Mouse (Mus musculus): Measurements from ENCODE around the gene Rnf224.

GRCm38 (mm10) chr2:25273010-25273409 is 36.4 kb upstream of the Rnf224 start:
- TF ChIP-seq MAFK (IDR thresholded peaks at IDR 0.05; ENCODE audit: insufficient replicate concordance, low read length) (no peak), MAZ (IDR thresholded peaks at IDR 0.05; ENCODE audit: low read depth, low read length) (no peak), SIN3A (IDR thresholded peaks at IDR 0.05; ENCODE audit: low read length) (no peak), POLR2A (IDR thresholded peaks at IDR 0.05; ENCODE audit: low read depth, low read length) (no peak), ZNF384 (IDR thresholded peaks at IDR 0.05; ENCODE audit: low read depth, low read length) (no peak), CTCF (conservative IDR thresholded peaks at IDR 0.05 in 1 of 2, IDR thresholded peaks at IDR 0.05 in 1 of 2; ENCODE audit: low read depth in 2 of 2, low read length in 2 of 2) (no peak)

All from CH12.LX (cell line).